Mouse (Mus musculus) c-Kit-negative CD71-positive TER-119-positive erythroid progenitor cells, embryonic 14.5 days (primary cell): ENCODE data around the gene Lfng.

Experiments used
- DNase-seq: peaks from one replicate; pipeline ENCODE4 v3.0.0-alpha.2; 2013; ENCODE audit warnings: low read depth, low spot score

Lfng gene

DNA sequence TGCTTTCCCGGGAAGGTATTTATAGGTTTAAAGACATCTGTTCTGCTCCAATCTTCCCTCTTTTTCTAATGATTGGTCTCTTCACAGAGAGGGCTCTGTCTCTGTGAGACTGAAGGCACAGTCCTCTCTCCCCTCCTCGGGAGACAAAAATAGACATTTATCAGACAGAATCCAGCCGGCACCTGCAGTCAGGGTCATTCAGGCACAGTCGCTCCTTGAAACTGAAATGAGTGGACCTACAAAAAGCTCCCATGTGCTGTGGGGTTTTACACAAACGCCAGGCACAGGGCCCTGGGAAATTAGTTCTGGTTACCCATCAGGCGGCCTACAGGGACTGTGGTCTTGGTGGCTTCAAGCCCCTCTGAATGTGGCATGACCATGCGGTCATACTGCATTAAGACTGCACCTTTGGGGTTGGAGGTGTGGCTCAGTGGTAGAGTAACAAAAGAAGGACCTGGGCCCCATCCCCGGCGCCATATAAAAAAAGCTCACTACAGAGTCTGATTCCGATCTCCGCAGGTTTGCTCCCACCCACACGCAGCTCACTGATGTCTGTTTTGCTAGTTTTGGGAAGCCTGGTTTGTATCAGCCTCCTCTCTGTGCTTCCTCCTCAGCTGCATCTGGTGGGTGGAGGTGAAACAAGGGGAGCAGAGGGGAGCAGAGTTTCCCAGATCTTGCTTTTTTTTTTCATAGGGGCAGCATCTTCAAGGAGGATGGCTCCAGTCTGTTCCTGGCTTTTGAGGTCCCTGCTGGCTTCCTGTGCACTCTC, 54.9 kb downstream of the Lfng start:
- no peak for DNase-seq

DNA sequence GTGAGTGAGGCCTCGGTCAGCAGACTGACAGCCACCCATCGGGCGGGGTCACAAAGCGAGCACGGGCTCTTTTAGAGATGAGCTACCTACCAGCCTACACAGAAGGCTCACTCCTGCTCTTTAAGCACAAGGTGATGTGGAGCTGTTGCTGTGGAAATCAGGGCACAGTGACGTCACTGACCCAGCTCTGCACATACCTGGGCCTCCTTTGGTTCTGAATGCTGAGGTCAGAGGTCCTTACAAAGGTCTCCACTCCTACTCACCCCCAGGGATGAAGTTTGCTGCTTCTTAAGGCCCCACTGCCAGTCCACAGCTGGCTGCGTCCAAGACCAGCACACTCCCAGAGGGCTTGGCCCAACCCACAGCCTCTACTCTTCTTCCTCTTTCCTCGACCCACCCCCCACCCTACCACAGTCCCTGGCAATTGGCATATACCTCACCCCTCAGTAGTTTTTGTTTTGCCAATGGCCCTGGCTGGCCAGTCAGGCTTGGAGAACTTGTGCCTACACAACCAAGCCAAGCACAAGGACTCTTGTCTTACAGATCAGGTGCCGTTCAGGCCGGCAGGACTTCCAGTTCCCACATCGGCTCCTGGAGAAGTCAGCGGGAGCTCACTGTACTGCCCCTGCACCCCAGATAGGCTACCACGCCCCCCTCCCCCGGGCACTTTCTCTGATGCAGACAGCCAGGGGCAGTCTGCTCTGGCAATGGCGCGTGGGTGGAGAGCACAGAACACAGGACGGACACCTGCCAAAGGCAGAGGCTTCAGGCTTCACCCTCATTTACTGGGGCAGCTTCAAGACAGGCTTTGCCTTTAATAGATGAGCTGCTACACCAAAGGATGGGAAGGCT, 55.8 kb downstream of the Lfng start:
- no peak for DNase-seq

DNA sequence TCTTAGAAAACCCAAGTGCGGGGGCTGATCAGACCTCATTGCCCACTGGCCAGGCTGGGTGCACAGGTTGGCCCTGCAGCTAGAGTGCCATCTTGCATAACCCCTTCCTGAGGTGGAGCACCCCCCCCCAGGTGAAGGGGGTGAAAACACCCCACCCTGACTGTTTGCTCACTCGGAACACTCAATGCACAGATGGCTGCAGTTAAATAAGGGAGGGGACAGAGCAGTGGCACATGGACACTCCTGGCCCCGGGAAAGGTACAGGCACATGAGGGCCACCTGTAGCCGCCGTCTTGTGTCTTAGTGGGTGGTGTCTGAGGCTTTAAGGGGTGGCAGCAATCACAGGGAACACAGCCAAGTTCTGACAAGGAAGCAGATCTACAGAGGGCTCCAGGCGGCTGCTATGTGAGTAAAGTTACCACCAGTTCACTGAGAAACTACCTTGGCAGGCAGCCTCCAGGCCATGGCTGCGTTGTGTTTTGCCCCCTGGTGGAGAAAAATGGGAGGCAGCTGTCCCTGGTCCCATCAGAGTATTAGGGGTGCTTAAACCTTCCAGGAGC, 56.6 kb downstream of the Lfng start:
- DNase-seq: no peak
